Mouse (Mus musculus) cerebellum, adult 2 months (tissue): ENCODE data around the gene Plpp7.

Experiments
- CTCF ChIP-seq: fragments of 200-500 bp; IDR thresholded peaks from 2 replicates; pipeline ENCODE4 v1.5.1; 2011; ENCODE audit warnings: low read depth, mild to moderate bottlenecking, control low read depth, low read length, moderate library complexity, borderline replicate concordance; ENCODE audit not compliant: insufficient read depth
- POLR2A ChIP-seq: fragments of 200-500 bp; IDR thresholded peaks from 2 replicates; pipeline ENCODE4 v1.6.1; 2011; ENCODE audit warnings: low read length, control low read depth, borderline replicate concordance; ENCODE audit not compliant: insufficient read depth

- no peak for TF ChIP-seq POLR2A
- TF ChIP-seq CTCF = no peak
Measured at GRCm38 (mm10) chr2:32111268-32111667, 15.9 kb downstream of the Plpp7 start.
